Mouse (Mus musculus): ENCODE results near the gene Atxn7l1. TPM values are rescaled to one million over a fixed set of nuclear protein-coding genes. Genes with fewer than 3 reads are reported as not detected.
A peak's percentile ranks its signal among the peaks of the same experiment; 100 is the strongest.

The Atxn7l1 gene
- polyA plus RNA-seq, 1 experiment from 2014 or later, result 14.6 TPM

DNA sequence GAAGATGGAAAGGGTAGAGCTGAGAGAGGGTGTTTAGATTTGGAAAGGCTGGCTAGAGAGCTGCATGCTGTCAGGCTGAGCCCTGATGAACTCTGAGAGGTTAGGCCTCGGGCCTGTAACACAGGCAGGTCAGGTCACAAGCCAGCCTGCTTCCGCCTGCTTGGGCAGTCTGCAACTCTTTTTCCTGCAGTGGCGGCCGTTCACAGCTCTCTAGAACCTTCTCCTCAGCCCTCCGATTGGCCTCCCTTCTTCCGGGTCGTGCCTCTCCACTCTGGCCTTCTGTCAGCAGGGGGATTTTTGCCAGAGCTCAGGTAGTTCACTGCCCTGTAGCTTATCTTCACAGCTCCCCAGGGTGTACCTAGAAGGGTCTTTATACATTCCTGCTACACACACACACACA, 26.7 kb downstream of the Atxn7l1 start:
- WGBS, result 67% methylated on average over 7 of the region's 7 CpGs
- DNase-seq (ENCODE audit: low spot score), result no peak
- H3K4me3 ChIP-seq, result no peak overlapping the region

DNA sequence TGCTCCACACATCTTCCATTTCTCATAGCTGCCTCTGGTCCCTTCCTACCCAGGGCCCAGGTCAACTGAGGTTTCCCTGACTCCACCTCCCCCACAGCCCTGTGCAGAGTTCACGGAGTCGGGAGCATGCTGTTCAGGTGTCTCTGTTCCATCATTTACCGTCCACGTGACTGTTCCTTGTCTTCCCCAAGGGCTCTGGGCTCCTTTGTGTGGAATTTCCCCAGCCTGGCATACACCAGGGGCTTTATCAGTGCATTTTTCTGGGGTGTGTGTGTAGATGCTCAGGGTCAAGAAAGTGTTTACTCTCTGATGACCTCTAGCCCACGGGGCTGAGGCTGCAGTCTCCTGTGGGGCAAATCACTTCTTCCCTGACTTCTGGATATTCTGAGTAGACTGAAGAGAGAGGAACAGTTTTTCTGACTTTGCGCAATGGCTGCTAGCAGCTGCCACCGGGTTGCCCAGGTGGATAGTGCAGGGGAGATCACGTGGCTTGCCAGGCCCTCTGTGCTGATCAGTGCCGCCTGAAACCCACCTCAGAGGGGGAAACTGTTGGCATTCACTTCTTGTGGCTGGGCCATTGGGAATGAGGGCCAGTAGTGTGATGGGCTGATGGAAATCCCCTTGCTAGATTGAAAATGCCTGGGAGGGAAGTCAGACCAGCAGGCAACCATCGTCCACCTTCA, 27.3 kb downstream of the Atxn7l1 start:
- peak overlapping the region; percentile 14; the same call in 1 of the 2 replicates for H3K27ac ChIP-seq (replicated peaks)
- DNase-seq (ENCODE audit: low spot score), result no peak
- H3K9me3 ChIP-seq, result no peaks in the 10 kb centered on the region
- H3K4me1 ChIP-seq, result peaks cover 47% of the 10 kb centered on the region
- 60% methylated on average over 10 of the region's 10 CpGs for WGBS
- H3K4me3 ChIP-seq, result no peak overlapping the region
- no peaks in the 10 kb centered on the region; the same call in 1 of the 2 replicates for H3K27me3 ChIP-seq (replicated peaks; ENCODE audit: low read depth, poor library complexity, severe bottlenecking)
- H3K36me3 ChIP-seq (replicated peaks), result no peaks in the 10 kb centered on the region; the same call in 1 of the 2 replicates

More for the DNA sequence above, 26.7 kb downstream of the Atxn7l1 start:
- no peaks in the 10 kb centered on the region for H3K9me3 ChIP-seq
- H3K27ac ChIP-seq (replicated peaks), result peak overlapping the region; percentile 14; the same call in 1 of the 2 replicates
- peaks cover 43% of the 10 kb centered on the region for H3K4me1 ChIP-seq
- H3K27me3 ChIP-seq (replicated peaks; ENCODE audit: low read depth, poor library complexity, severe bottlenecking), result no peaks in the 10 kb centered on the region; the same call in 1 of the 2 replicates
- H3K36me3 ChIP-seq (replicated peaks), result no peaks in the 10 kb centered on the region; the same call in 1 of the 2 replicates

DNA sequence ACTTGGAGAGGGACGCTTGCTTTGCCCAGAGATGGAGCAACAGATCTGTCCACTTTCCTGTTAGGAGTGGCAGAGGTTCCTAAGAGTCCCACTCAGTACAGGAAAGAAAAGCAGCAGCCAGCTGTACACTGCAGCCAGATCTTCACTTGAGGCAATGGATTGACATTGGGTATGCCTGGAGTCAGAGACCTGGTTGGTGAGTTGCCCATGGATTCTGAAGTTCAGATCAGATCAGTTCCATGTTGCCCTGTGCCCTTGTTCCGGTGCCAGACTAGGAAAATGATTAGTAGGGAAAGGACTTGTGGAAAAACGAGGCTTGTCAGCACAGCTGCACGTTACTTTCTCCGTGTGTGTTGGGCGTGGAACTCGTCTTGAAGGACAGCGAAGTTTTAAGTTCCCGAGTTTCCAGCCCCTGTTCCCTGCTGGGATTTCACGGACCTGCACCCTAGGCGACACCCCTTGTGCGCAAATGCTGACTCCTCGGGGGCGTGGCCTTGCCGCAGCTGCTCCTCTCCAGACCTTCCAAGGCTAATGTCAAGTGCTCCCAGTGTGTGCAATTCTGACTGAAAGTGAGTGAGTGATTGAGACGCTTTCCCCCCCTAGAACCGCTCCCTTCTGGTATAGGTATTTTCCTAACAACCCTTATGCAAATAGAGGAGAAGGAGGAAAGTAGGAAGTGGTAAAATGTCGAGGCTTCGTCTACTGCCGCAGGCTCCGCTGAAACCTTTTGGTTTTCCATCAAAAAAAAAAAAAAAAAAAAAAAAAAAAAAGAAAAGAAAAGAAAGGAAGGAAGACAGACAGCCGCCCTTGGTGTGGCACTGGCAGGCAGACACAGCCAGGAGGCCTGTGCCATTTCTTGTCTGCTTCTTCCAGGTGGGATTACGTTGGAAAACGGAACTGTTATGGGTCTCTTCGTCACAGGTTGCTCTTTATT, 28.4 kb downstream of the Atxn7l1 start:
- peak; percentile 56 for DNase-seq (ENCODE audit: low spot score)
- no peaks in the 10 kb centered on the region for H3K9me3 ChIP-seq
- 10% methylated on average over 25 of the region's 25 CpGs for WGBS
- H3K27ac ChIP-seq (replicated peaks), result no peak overlapping the region
- H3K4me3 ChIP-seq, result peak overlapping the region; percentile 43
- peaks cover 48% of the 10 kb centered on the region for H3K4me1 ChIP-seq
- H3K36me3 ChIP-seq (replicated peaks), result no peaks in the 10 kb centered on the region; the same call in 1 of the 2 replicates
- no peaks in the 10 kb centered on the region; the same call in 1 of the 2 replicates for H3K27me3 ChIP-seq (replicated peaks; ENCODE audit: low read depth, poor library complexity, severe bottlenecking)

GRCm38 (mm10) chr12:33176555-33176900, 29.0 kb downstream of the Atxn7l1 start:
- peak overlapping the region; percentile 43 for H3K4me3 ChIP-seq

DNA sequence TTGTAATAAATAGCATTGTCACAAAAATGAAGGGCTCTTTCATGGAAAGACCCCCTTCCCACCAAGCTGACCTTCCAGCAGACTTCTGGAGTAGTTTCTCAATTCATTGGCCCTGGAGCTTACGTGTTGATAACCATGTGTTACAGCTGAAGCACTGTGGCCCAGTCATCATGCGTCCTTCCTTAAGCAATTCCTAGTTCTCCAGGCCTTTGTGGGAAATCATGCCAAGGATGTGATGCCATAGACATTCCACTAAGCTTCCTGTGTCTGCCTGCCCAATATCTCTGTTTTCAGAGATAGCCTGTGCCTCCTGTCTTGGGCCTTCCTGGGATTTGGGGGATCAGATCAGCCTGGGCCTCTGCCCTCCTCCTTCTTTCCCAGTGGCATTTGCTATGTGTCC, 32.9 kb downstream of the Atxn7l1 start:
- H3K27ac ChIP-seq (replicated peaks), result no peak overlapping the region
- no peak overlapping the region for H3K4me3 ChIP-seq
- no peak for DNase-seq (ENCODE audit: low spot score)
- peaks cover 34% of the 10 kb centered on the region for H3K4me1 ChIP-seq
- no peaks in the 10 kb centered on the region for H3K27me3 ChIP-seq (replicated peaks; ENCODE audit: low read depth, poor library complexity, severe bottlenecking)
- no peaks in the 10 kb centered on the region for H3K9me3 ChIP-seq
- H3K36me3 ChIP-seq (replicated peaks), result no peaks in the 10 kb centered on the region
- WGBS, result 85% methylated on average over 2 of the region's 2 CpGs

More at GRCm38 (mm10) chr12:33176555-33176900, 29.0 kb downstream of the Atxn7l1 start:
- DNase-seq (ENCODE audit: low spot score), result no peak
- H3K27ac ChIP-seq (replicated peaks), result no peak overlapping the region
- no peaks in the 10 kb centered on the region; the same call in 1 of the 2 replicates for H3K36me3 ChIP-seq (replicated peaks)
- WGBS, result 33% methylated on average over 5 of the region's 5 CpGs
- H3K4me1 ChIP-seq, result peaks cover 48% of the 10 kb centered on the region
- no peaks in the 10 kb centered on the region; the same call in 1 of the 2 replicates for H3K27me3 ChIP-seq (replicated peaks; ENCODE audit: low read depth, poor library complexity, severe bottlenecking)
- H3K9me3 ChIP-seq, result no peaks in the 10 kb centered on the region

DNA sequence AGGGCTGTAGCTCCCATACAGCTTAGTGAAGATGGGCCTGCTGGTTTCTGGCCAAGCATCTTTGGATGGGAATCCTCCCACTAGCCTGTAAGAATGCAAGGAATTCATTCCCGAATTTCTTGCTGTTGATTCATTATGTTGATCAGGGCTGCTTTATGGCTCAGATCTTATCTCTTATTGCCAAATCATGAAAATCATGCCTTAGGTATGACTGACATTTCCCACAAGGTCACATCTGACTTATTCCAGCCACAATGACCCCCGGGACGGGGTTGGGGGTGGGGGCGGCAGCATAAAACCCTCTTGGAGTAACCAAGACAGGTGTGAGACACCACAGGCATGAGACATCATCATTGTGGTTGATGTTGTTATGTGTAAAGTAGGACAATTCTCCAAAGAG, 34.4 kb downstream of the Atxn7l1 start:
- H3K4me1 ChIP-seq, result peaks cover 19% of the 10 kb centered on the region

DNA sequence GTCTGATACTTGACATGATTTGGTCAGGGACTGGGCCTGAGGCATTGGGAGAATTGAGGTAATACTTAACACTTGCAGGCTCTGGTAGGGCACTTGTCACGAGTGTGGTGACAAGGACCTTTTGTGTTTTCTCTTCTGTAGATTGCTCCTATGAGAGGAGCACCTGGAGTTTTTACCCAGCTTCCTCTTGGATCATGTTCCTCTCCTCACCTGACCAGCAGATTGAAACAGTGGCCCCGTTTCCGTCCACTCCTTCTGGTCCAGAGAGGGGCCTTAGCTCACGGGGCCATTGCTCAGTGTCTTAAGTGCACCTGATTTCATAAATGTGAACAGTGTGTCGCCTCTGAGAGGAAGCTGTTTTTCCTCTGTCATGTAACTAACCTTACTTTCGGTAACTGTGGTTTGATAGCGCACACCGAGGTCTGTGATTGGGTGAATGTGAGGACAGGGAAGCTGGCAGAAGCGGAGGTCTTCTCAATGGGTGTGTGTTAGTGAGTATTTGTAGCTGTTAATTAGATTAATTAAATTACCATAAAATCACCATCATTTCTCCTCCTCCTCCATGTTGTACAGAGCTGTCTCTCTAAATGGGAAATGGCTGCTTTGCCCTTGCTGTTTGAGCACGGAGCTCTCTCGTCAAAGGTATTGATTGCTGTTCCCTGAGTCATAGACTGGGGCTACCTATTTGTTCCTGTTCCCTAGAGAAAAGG, 35.1 kb downstream of the Atxn7l1 start:
- Histone ChIP-seq H3K36me3 (replicated peaks) (no peaks in the 10 kb centered on the region), H3K27ac (replicated peaks) (no peak overlapping the region), H3K4me3 (no peak overlapping the region), H3K27me3 (replicated peaks; ENCODE audit: low read depth, poor library complexity, severe bottlenecking) (no peaks in the 10 kb centered on the region), H3K4me1 (peaks cover 19% of the 10 kb centered on the region), H3K9me3 (no peaks in the 10 kb centered on the region)
- 67% methylated on average over 11 of the region's 11 CpGs for WGBS
- no peak for DNase-seq (ENCODE audit: low spot score)

More for the DNA sequence above, 34.4 kb downstream of the Atxn7l1 start:
- Histone ChIP-seq H3K36me3 (replicated peaks) (no peaks in the 10 kb centered on the region), H3K27me3 (replicated peaks; ENCODE audit: low read depth, poor library complexity, severe bottlenecking) (no peaks in the 10 kb centered on the region), H3K4me3 (no peak overlapping the region), H3K27ac (replicated peaks) (no peak overlapping the region), H3K9me3 (no peaks in the 10 kb centered on the region)
- WGBS, result 90% methylated on average over 4 of the region's 4 CpGs
- no peak for DNase-seq (ENCODE audit: low spot score)

- no peaks in the 10 kb centered on the region for H3K9me3 ChIP-seq
- no peak for DNase-seq (ENCODE audit: low spot score)
- no peak overlapping the region for H3K4me3 ChIP-seq
- 60% methylated on average over 4 of the region's 4 CpGs for WGBS
- H3K4me1 ChIP-seq, result peaks cover 19% of the 10 kb centered on the region
- no peaks in the 10 kb centered on the region for H3K36me3 ChIP-seq (replicated peaks)
- H3K27me3 ChIP-seq (replicated peaks; ENCODE audit: low read depth, poor library complexity, severe bottlenecking), result no peaks in the 10 kb centered on the region
- H3K27ac ChIP-seq (replicated peaks), result no peak overlapping the region
These were observed 35.7 kb downstream of the Atxn7l1 start for GRCm38 (mm10) chr12:33183138-33183627.

DNA sequence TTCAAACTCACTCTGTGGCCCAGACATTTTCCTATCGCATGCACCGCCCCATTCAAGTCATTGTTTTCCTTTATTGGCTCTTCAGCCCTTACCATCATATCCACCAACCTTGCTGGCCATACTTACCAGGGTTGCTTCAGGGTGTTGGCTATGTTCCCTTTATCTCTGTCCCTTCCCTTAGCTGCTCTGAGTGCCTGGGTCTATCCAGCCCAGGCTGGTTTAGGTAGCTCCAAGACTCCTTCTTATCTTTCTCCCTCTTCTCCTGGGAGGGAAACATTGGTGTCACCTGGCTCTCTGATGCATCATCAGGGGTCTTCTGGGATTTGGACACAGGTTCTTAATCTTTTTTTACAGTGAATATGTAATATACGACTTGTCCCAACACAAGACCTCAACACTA, 36.6 kb downstream of the Atxn7l1 start:
- no peaks in the 10 kb centered on the region for H3K36me3 ChIP-seq (replicated peaks)
- no peak overlapping the region for H3K4me3 ChIP-seq
- no peaks in the 10 kb centered on the region for H3K27me3 ChIP-seq (replicated peaks; ENCODE audit: low read depth, poor library complexity, severe bottlenecking)
- H3K27ac ChIP-seq (replicated peaks), result no peak overlapping the region
- 97% methylated on average over 3 of the region's 3 CpGs for WGBS
- DNase-seq (ENCODE audit: low spot score), result no peak
- no peaks in the 10 kb centered on the region for H3K9me3 ChIP-seq
- peaks cover 10% of the 10 kb centered on the region for H3K4me1 ChIP-seq

GRCm38 (mm10) chr12:33185046-33185445, 37.6 kb downstream of the Atxn7l1 start:
- Histone ChIP-seq H3K36me3 (replicated peaks) (no peaks in the 10 kb centered on the region), H3K4me1 (peaks cover 5% of the 10 kb centered on the region; the same call in 1 of the 2 replicates), H3K4me3 (no peak overlapping the region), H3K9me3 (no peaks in the 10 kb centered on the region), H3K27ac (replicated peaks) (no peak overlapping the region), H3K27me3 (replicated peaks; ENCODE audit: low read depth, poor library complexity, severe bottlenecking) (no peaks in the 10 kb centered on the region)
- DNase-seq (ENCODE audit: low spot score), result no peak
- WGBS, result 79% methylated on average over 6 of the region's 6 CpGs

GRCm38 (mm10) chr12:33186331-33186730, 38.8 kb downstream of the Atxn7l1 start:
- Histone ChIP-seq H3K27me3 (replicated peaks; ENCODE audit: low read depth, poor library complexity, severe bottlenecking) (no peaks in the 10 kb centered on the region), H3K36me3 (replicated peaks) (no peaks in the 10 kb centered on the region), H3K27ac (replicated peaks) (no peak overlapping the region), H3K9me3 (no peaks in the 10 kb centered on the region), H3K4me1 (peaks cover 8% of the 10 kb centered on the region), H3K4me3 (no peak overlapping the region)
- DNase-seq (ENCODE audit: low spot score), result no peak
- 96% methylated on average over 2 of the region's 2 CpGs for WGBS

- WGBS, result 96% methylated on average over 7 of the region's 7 CpGs
- H3K4me3 ChIP-seq, result no peak overlapping the region
These were observed 42.6 kb downstream of the Atxn7l1 start for GRCm38 (mm10) chr12:33190133-33190532.

More at GRCm38 (mm10) chr12:33190133-33190532, 42.6 kb downstream of the Atxn7l1 start:
- Histone ChIP-seq H3K9me3 (no peaks in the 10 kb centered on the region), H3K36me3 (replicated peaks) (no peaks in the 10 kb centered on the region), H3K27me3 (replicated peaks; ENCODE audit: low read depth, poor library complexity, severe bottlenecking) (no peaks in the 10 kb centered on the region), H3K27ac (replicated peaks) (no peak overlapping the region), H3K4me1 (peaks cover 20% of the 10 kb centered on the region)
- no peak for DNase-seq (ENCODE audit: low spot score)

All from embryonic facial prominence, embryonic 10.5 days (tissue).